Mouse (Mus musculus) hindbrain, embryonic 16.5 days (tissue): ENCODE measurements around the gene Ass1. TPM values are rescaled to one million over a fixed set of nuclear protein-coding genes. Genes with fewer than 3 reads are reported as not detected.
A peak's percentile ranks its signal among the peaks of the same experiment; 100 is the strongest.

Source experiments
- ATAC-seq: fragments of 200-750 bp; cut with Nextera tagmentation; 2 replicates; pipeline ENCODE4 v1.8.0; 2017; ENCODE audit warnings: moderate TSS enrichment, moderate library complexity
- H3K27ac ChIP-seq: fragments of 300-500 bp; sonication (generic); 2 replicates; pipeline ENCODE4 v1.5.1; 2014; ENCODE audit warnings: low read depth, mild to moderate bottlenecking, control low read depth, low read length, moderate library complexity
- H3K27me3 ChIP-seq: fragments of 300-500 bp; sonication (generic); replicated peaks from 2 replicates; pipeline ENCODE4 v1.6.1; 2014; ENCODE audit warnings: low read length; ENCODE audit not compliant: control insufficient read depth, insufficient read depth
- H3K36me3 ChIP-seq: fragments of 300-500 bp; sonication (generic); 2 replicates; pipeline ENCODE4 v1.6.1; 2014; ENCODE audit warnings: mild to moderate bottlenecking, low read length, moderate library complexity, mixed read lengths; ENCODE audit not compliant: control insufficient read depth, insufficient read depth
- H3K4me1 ChIP-seq: fragments of 300-500 bp; sonication (generic); 2 replicates; pipeline ENCODE4 v1.6.1; 2014; ENCODE audit warnings: low read depth, low read length; ENCODE audit not compliant: control insufficient read depth, insufficient read depth
- H3K4me2 ChIP-seq: fragments of 300-500 bp; sonication (generic); 2 replicates; pipeline ENCODE4 v1.6.1; 2014; ENCODE audit warnings: mild to moderate bottlenecking, low read length, control low read depth, moderate library complexity
- H3K4me3 ChIP-seq: fragments of 300-500 bp; sonication (generic); 2 replicates; pipeline ENCODE4 v1.5.1; 2014; ENCODE audit warnings: mild to moderate bottlenecking, low read length, control low read depth, moderate library complexity
- H3K9ac ChIP-seq: fragments of 300-500 bp; sonication (generic); 2 replicates; pipeline ENCODE4 v1.6.1; 2014; ENCODE audit warnings: low read depth, mild to moderate bottlenecking, control low read depth, low read length, moderate library complexity
- H3K9me3 ChIP-seq: fragments of 300-500 bp; sonication (generic); 2 replicates; pipeline ENCODE4 v1.6.1; 2014; ENCODE audit warnings: mild to moderate bottlenecking, low read length, moderate library complexity; ENCODE audit not compliant: control insufficient read depth
- WGBS: fragments of 180-500 bp; shearing (Covaris S2); extraction: QIAGEN DNeasy Blood & Tissue Kit; methylation state at CpG from one replicate; pipeline ENCODE4 v1.1.7; 2014; 5-methylcytosine and 5-hydroxymethylcytosine counted together
- polyA plus RNA-seq: library from polyadenylated mRNA; unstranded; fragments of >200 nt; fragmentation: Nextera tagmentation; extraction: Ambion mirVana; gene quantifications from 2 replicates; pipeline ENCODE4 v1.2.1, GENCODE M21; 2015

Ass1 gene
- polyA plus RNA-seq, 1 experiment from 2014 or later = 16.1 TPM

DNA sequence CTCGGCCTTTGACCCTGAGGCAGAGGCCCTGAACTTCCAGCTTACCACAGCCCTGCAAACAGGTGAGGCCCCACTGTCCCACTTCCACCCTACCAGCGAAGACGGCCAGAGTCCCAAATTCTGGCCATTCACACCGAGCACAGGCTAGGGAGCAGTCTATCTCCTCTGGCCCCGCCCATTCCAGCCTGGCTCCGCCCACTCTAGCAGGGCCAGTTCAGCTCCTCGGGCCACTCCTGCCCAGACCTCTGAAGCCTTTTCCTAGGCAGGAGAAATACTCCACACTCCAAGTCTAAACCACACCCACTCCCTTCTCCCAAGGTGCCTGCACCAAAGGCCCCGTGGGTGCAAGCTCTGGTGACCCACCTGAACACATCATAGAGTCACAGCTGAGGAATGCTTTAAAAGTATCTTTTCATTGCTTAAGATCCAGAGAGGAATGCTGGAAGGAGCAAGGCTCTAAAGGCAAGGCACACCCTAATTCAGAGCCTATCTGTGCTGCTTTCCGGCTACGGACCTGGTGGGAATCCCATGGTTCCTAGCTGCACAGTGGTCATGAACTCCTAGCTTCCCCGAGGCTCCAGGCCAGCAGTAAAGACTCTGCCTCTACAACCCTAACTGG is 16.3 kb upstream of the Ass1 start:
- Histone ChIP-seq H3K9ac (no peak overlapping the region), H3K4me1 (peaks cover 16% of the 10 kb centered on the region), H3K27me3 (peaks cover 1% of the 10 kb centered on the region; the same call in 1 of the 2 replicates), H3K36me3 (no peaks in the 10 kb centered on the region), H3K27ac (no peak overlapping the region), H3K9me3 (no peaks in the 10 kb centered on the region), H3K4me2 (no peak overlapping the region), H3K4me3 (no peak overlapping the region)
- WGBS = 37% methylated on average over 11 of the region's 11 CpGs
- no peak for ATAC-seq

DNA sequence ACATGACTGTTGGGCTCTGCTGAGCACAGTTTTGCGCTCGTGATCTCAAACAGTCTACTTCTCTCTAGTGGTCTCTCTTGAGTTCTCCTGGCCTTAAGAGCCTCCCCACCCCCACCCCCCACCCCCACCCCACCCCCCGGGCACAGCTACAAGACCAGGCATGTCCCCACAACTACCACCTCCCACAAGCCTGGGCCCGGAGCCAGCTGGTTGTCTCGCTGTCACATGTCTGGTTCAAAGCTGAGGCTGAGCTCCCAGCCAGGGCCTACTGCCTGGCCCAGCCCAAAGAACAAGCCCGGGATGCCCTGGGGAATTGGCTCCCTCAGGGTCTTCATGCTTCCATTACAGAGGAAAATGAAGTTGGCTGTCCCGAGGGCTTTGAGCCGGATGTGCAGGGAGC is 15.7 kb upstream of the Ass1 start:
- peak; percentile 37; the same call in 1 of the 2 replicates for ATAC-seq

DNA sequence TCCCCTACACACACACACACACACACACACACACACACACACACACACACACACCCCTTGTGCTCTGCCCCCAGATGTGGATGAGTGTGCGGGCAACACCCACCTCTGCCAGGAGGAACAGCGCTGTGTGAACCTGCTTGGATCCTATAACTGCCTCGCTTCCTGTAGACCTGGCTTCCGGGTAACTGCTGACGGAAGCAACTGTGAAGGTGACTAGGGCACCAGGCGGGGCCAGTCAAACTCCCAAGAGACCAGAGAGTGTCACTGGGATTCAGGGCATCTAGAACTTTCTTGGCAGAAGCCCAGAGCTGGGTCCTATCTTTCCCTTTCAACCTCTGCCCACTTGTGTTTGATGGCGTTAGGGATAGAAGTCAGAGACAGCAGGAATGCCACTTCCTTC is 14.6 kb upstream of the Ass1 start:
- Histone ChIP-seq H3K4me3 (no peak overlapping the region), H3K9ac (no peak overlapping the region), H3K9me3 (no peaks in the 10 kb centered on the region), H3K4me2 (no peak overlapping the region), H3K36me3 (no peaks in the 10 kb centered on the region), H3K27me3 (peaks cover 7% of the 10 kb centered on the region), H3K27ac (no peak overlapping the region), H3K4me1 (peaks cover 9% of the 10 kb centered on the region; the same call in 1 of the 2 replicates)
- ATAC-seq = no peak
- WGBS = 83% methylated on average over 7 of the region's 7 CpGs

More for the DNA sequence above, 15.7 kb upstream of the Ass1 start:
- peaks cover 3% of the 10 kb centered on the region; the same call in 1 of the 2 replicates for H3K27me3 ChIP-seq
- no peak overlapping the region for H3K27ac ChIP-seq
- H3K36me3 ChIP-seq = no peaks in the 10 kb centered on the region
- no peaks in the 10 kb centered on the region for H3K9me3 ChIP-seq
- 53% methylated on average over 8 of the region's 8 CpGs for WGBS
- H3K4me3 ChIP-seq = no peak overlapping the region
- no peak overlapping the region for H3K4me2 ChIP-seq
- H3K9ac ChIP-seq = no peak overlapping the region
- peaks cover 13% of the 10 kb centered on the region for H3K4me1 ChIP-seq

DNA sequence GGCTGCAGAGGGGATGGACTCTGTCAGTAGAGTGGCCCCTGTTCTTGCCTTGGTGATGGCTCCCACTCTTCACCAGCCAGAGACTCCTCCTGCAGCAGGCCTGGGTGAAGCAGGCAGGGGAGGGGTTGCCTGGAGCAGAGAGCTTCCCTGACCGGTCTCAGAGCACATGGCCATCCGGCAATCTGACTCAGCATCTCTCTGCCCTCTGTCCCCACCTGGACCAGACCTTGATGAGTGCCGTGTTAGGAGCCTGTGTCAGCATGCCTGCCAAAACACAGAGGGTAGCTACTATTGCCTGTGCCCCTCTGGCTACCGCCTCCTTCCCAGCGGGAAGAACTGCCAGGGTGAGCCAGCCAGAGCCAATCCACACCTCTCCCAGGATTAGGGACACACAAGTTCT is 11.5 kb upstream of the Ass1 start:
- Histone ChIP-seq H3K36me3 (no peaks in the 10 kb centered on the region), H3K27me3 (peaks cover 18% of the 10 kb centered on the region), H3K4me1 (peaks cover 6% of the 10 kb centered on the region; the same call in 1 of the 2 replicates), H3K9me3 (no peaks in the 10 kb centered on the region), H3K9ac (no peak overlapping the region), H3K4me2 (no peak overlapping the region), H3K4me3 (no peak overlapping the region), H3K27ac (no peak overlapping the region)
- ATAC-seq = no peak
- WGBS = 49% methylated on average over 5 of the region's 5 CpGs

DNA sequence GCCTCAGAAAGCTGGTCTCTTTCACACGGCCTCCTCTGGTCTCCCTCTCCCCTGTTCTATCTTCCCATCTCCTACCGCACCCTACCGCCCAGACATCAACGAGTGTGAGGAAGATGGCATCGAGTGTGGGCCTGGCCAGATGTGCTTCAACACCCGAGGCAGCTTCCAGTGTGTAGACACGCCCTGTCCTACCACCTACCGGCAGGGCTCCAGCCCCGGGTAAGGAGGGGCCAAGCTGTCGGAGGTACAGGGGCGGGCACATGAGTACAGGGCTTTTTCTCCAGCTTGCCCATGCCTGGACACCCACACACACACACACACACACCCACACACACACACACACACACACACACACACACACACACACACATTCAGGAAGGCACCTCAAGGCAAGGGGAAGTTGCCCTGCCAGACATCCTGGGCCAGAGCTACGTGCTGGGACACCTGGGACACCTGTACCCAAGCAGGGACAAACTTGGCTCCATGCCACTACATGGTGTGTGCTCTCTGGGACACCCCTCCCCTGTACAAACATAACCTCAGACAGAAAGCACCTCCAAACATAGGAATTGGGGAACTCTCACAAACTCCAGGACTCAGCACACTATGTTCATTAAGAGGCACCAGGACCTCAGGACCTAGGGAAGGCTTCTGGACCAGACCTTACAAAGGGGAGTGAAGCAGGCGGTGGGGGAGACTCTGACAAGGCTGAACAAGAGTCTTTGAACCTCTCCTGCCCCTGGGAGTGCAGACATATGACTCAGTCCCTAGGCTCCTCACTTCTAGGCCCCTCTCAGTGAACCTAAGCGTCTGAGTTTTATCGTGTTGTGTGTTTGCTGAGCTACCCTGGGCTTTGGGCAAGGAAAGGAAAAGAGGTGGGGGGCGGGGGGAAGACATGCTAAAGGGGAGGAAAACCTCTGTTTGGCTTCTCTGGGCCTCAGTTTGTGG is 10.7 kb upstream of the Ass1 start:
- no peak overlapping the region for H3K9ac ChIP-seq
- H3K4me1 ChIP-seq = peaks cover 6% of the 10 kb centered on the region; the same call in 1 of the 2 replicates
- peak overlapping the region; percentile 48; the same call in 1 of the 2 replicates for H3K4me3 ChIP-seq
- H3K9me3 ChIP-seq = no peaks in the 10 kb centered on the region
- 41% methylated on average over 16 of the region's 16 CpGs for WGBS
- peak overlapping the region; percentile 74 for H3K4me2 ChIP-seq
- H3K27ac ChIP-seq = no peak overlapping the region
- H3K36me3 ChIP-seq = no peaks in the 10 kb centered on the region
- H3K27me3 ChIP-seq = peaks cover 18% of the 10 kb centered on the region
- no peak for ATAC-seq

DNA sequence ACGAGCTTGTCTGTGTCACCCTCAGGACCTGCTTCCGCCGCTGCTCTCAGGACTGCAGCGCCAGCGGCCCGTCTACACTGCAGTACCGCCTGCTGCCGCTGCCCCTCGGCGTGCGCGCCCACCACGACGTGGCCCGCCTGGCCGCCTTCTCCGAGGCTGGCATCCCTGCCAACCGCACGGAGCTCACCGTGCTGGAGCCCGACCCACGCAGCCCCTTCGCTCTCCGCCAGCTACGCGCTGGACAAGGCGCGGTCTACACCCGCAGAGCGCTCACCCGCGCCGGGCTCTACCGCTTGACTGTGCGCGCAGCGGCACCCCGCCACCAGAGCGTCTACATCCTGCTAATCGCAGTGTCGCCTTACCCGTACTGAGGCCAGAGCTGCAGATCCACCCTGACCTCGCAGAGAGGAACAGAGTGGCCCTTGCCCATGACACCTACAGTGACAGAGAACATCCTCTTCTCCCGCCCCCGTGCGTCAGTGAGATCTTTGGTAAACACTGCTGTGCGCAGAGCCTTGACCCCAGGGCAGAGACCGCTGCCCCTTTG is 9.9 kb upstream of the Ass1 start:
- no peaks in the 10 kb centered on the region for H3K9me3 ChIP-seq
- under 1% methylated on average over 46 of the region's 48 CpGs for WGBS
- H3K9ac ChIP-seq = peak overlapping the region; percentile 68
- H3K27me3 ChIP-seq = peaks cover 21% of the 10 kb centered on the region
- H3K4me2 ChIP-seq = peak overlapping the region; percentile 74
- peak overlapping the region; percentile 48 for H3K4me3 ChIP-seq
- no peak overlapping the region for H3K27ac ChIP-seq
- ATAC-seq = peak; percentile 52
- H3K36me3 ChIP-seq = no peaks in the 10 kb centered on the region
- peaks cover 6% of the 10 kb centered on the region; the same call in 1 of the 2 replicates for H3K4me1 ChIP-seq

DNA sequence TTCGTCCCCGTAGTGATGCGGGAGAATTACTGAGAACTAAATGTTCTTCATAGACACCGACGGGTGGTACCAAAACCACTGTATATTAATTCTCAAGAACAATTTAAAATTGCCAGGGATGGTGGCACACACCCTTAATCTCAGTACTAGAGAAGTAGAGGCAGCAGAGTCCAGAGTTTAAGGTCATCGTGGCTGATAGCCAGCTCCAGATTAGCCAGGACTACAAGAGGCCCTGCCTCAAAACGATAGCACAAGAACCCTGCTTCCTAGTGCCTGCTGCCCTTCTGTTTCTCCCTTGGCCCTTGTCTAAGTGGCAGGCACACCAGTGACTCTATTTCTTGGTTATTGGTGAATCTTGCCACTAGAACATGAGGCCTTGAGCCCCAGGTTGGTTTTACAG is 9.1 kb upstream of the Ass1 start:
- Histone ChIP-seq H3K4me2 (no peak overlapping the region), H3K36me3 (no peaks in the 10 kb centered on the region), H3K27me3 (peaks cover 22% of the 10 kb centered on the region), H3K4me3 (no peak overlapping the region), H3K9me3 (no peaks in the 10 kb centered on the region), H3K27ac (no peak overlapping the region), H3K4me1 (peaks cover 6% of the 10 kb centered on the region; the same call in 1 of the 2 replicates), H3K9ac (no peak overlapping the region)
- 77% methylated on average over 7 of the region's 7 CpGs for WGBS
- no peak for ATAC-seq

DNA sequence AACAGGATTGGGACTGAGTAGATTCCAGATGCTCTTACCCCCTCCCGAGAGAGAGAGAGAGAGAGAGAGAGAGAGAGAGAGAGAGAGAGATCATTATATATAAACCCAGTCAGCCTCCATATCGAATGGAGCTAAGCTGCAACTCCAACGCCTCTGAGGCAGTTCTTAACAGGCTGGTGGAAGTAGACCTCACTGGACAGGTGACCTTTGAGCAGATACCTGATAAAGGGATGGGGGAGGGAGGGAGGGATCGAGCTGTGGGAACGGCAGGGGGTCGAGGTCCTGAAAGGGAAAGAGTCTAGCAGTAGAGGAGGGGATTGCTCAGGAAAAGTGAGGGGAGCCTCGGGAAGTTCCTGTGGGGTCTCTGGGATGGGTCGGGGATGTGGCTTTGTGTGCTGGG is 8.0 kb upstream of the Ass1 start:
- no peak overlapping the region for H3K27ac ChIP-seq
- no peaks in the 10 kb centered on the region for H3K9me3 ChIP-seq
- WGBS = 37% methylated on average over 8 of the region's 8 CpGs
- no peak overlapping the region for H3K9ac ChIP-seq
- H3K27me3 ChIP-seq = peaks cover 22% of the 10 kb centered on the region
- no peak overlapping the region for H3K4me3 ChIP-seq
- no peak for ATAC-seq
- no peaks in the 10 kb centered on the region for H3K36me3 ChIP-seq
- H3K4me1 ChIP-seq = peaks cover 6% of the 10 kb centered on the region; the same call in 1 of the 2 replicates
- no peak overlapping the region for H3K4me2 ChIP-seq

DNA sequence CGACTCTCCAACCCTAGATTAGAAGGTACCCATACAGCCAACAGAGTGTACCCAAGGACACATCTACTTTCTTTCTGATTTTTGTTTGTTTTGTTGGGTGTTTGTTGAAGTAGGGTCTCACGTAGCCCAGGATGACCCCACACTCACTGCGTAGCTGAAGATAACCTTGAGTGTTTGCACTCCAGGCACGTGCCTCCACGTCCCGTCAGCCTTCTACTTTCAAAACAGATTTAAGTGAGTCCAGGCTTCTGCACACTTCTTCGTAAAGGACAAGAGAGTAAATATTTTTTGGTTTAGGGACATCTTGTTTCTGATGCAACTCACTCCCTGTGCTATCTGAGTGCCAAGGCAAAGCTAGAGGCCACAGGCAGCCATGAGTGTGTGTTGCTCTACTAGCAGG is 6.8 kb upstream of the Ass1 start:
- no peak overlapping the region for H3K9ac ChIP-seq
- H3K4me1 ChIP-seq = peaks cover 6% of the 10 kb centered on the region; the same call in 1 of the 2 replicates
- no peak for ATAC-seq
- H3K27me3 ChIP-seq = peaks cover 24% of the 10 kb centered on the region
- no peak overlapping the region for H3K4me2 ChIP-seq
- H3K36me3 ChIP-seq = no peaks in the 10 kb centered on the region
- H3K9me3 ChIP-seq = no peaks in the 10 kb centered on the region
- 93% methylated on average over 7 of the region's 7 CpGs for whole genome bisulfite sequencing
- H3K27ac ChIP-seq = no peak overlapping the region
- H3K4me3 ChIP-seq = no peak overlapping the region
